Mouse (Mus musculus) left cerebral cortex, postnatal 25 days (tissue): ENCODE results near the gene Bpifc. TPM values are rescaled to one million over a fixed set of nuclear protein-coding genes. Genes with fewer than 3 reads are reported as not detected.

Source experiments
- DNase-seq, 2 experiments: peaks; one replicate each; pipeline ENCODE4 v3.0.0; 2022; ENCODE audit warnings: low spot score in 2 of 2, mixed read lengths in 1 of 2
- intact Hi-C: fragments of 180-260 bp; cut with DNase I; formaldehyde crosslinking; loops from one replicate; pipeline ENCODE4 v1.15.1; 2025
- total RNA-seq, 2 experiments: library from RNA; stranded (reverse); gene quantifications; 2 replicates each; pipeline ENCODE4 v1.2.3; 2021

The Bpifc gene
- total RNA-seq, 2 experiments from 2014 or later: not detected

DNA sequence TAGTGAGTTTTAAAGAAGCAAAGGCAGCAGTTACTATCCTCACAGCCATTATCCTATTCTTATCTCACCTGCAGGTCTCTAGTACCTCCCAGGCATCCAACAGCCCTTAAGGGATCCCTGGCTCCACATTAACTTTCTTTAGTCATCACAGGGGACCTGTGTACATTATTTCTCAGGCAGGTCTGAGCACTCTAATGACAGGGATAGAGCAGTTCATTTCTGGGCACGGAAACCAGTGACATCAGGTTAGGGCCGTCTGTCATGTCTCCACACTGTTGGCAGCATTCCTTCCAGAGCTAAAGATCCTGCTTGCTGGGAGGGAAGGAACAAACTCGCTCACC, 9.7 kb upstream of the Bpifc start:
- no peak for DNase-seq
- intact Hi-C loops: loop anchor here (5.0 kb wide), 2 partner anchors 54 to 276 kb away; no protein-coding TSS in a partner anchor

DNA sequence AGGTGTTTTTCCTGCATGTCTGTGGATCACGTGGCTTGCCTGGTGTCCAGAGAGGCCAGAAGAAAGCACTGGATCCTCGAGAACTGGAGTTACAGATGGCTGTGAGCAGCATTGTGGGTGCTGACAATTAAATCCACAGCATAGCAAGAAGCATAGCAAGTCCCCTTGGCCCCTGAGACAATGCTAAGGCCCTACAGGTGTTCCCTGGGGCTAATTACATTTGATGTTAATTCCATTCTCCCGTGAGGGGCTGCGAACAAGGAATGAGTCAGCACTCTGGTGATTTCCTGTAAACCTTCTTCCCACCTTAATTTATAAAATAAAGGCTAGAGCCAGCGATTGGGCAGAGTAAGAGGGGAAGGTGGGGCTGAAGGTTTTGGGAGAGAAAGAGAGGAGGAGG, 7.1 kb upstream of the Bpifc start:
- intact Hi-C loops: no loop called here
- DNase-seq: no peak

DNA sequence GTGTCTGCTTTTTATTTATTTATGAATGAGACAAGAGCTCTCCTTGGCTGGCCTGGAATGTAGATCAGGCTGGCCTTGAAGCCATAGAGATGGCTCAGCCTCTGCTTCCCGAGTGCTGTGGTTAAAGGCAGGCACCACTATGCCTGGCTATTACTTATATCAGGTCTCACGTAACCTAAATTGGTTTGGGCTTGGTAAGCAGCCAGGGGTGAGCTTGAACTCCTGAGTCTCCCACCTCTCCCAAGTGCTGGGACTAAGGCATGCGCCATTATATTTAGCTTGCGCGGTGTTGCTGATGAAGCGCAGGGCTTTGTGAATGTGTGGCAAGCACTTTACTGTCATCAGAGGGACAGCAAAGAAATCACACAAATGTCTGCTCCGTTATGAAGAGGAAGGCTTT, 6.1 kb upstream of the Bpifc start:
- no peak for DNase-seq
- intact Hi-C loops: no loop called here

DNA sequence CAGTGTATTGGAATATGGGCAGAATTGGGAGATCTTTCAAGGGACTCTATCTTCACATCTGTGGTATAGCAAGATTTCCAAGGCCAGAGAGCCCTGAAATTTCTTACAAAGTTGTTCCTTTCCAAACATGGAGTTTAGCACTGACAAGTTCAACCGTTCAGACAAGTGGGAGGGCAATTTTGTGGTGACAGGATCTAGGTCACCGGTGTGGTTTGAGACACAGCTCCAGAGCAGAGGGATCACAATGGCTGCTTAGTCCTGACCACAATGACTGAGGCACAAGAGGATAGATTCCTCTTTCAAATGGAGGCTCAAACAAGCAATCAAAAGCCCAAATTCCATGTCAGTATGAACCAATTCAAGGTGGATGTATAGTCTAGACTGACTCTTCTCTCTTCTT, 523 bp downstream of the Bpifc start:
- no peak for DNase-seq
- intact Hi-C loops: no loop called here

DNA sequence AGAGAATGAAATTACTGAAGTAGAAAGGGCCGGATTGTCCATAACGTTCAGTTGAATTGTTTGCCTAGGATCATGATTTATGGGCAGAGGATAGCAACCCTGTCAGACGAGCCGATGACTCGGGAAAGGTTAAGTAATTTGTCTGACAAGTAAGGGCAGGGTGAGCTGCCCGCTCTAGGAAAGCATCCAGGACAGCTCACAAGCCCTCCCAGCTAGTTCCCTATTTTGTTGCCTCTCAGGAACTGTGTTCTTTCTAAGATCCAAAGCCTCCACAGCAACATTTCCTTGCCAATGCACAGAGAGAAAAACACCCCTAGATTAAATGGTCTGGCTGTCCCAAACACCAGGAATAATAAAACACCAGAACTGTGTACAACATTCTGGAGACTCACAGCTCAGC, 1.1 kb downstream of the Bpifc start:
- intact Hi-C loops: no loop called here
- DNase-seq: no peak

DNA sequence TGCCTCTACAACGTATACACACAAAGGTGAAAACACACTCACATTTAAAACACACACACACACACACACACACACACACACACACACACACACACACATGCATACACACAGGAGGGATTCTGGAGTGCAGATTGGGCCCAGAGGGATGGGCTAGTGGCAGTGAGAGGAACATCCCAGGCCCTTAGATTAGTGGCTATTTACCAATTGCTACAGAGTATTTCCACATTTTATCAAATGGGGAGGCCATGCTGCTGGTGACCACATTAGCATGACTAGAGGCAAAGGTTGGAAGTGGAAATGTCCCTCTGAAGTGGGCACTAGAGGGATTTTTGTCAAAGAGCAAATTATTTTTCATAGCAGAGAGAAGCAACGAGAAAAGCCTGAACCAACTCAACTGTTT, 2.0 kb downstream of the Bpifc start:
- intact Hi-C loops: no loop called here

DNA sequence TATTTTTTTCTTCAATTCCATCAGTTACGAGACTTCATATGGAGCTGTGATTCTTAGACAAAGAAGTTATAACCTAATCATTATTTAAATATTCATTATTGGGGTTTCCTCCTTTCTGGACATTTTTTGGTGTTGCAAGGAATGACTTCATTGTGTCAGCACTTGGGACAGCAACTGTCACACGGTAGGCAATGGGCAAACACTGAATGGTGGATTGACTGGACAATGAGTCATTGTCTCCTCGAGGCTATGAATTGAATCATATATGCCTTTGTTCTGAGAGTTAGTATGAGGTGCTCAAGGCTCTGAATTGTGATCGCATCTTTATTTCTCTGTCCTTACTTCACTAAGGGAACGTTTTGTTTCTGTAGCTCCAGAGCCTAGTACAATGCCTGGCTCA, 5.2 kb downstream of the Bpifc start:
- intact Hi-C loops: no loop called here
- DNase-seq: peak in 1 of 2 experiments; percentile 8

More for the DNA sequence above, 2.0 kb downstream of the Bpifc start:
- no peak for DNase-seq

DNA sequence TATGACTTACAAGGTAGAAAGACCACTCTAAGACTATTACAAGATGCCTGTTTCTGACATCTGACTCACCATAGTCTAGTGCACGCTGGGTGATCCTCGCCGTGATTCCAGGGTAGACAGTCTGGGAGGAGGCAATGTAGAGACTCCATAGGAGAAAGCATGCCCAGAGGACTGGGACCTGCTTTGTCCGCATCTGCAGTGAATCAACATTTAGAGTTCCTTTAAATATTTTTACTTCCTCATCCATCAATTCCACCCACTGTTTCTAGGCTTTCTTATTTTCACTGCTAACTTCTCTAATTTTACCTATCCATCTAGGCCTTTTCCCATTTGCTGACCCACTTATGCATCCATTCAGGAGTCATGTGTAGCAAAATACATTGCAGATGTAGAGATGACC, 11.2 kb downstream of the Bpifc start:
- intact Hi-C loops: no loop called here
- no peak for DNase-seq

DNA sequence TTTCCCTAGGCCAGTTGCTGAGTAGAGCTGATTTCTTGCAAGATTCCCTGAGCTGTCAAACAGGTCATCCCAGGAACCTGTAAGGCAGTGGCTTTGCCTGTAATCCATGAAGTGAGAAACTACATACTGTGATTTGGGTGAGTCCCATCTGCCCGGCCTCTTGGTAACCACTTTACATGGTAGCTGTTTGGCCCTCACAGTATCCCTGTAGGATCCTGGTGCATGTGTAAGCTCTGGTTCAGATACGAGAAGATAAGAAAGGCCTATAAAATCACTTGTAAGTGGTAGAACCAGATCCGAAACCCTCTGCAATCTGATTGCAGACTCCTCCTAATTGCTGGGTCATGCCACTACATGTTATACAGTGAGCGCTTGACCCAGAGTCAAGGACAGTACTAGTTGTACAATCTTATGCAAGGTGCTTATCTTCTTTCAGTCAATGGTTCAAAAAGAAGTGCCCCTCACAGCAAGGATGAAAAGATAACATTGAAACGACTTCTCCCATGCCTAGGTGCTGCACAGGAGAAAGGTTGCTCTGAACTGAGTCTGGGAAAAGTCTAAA, 17.1 kb downstream of the Bpifc start:
- intact Hi-C loops: no loop called here
- DNase-seq: no peak

DNA sequence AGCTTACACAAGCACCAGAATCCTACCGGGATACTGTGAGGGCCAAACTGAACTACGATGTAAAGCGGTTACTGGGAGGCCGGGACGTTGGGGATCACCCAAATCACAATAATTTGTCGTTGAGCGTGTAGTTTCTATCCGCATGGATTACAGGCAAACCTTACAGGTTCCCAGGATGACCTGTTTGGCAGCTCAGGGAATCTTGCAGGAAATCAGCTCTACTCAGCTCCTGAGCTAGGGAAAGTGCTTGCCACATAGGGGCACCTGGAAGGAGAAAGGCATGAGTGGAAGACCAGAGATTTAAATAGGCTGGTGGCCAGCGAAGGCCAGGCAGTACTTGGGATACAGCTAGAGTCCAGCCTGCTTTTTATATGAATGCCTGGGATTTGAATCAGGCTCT, 17.9 kb downstream of the Bpifc start:
- intact Hi-C loops: no loop called here
- DNase-seq: no peak

DNA sequence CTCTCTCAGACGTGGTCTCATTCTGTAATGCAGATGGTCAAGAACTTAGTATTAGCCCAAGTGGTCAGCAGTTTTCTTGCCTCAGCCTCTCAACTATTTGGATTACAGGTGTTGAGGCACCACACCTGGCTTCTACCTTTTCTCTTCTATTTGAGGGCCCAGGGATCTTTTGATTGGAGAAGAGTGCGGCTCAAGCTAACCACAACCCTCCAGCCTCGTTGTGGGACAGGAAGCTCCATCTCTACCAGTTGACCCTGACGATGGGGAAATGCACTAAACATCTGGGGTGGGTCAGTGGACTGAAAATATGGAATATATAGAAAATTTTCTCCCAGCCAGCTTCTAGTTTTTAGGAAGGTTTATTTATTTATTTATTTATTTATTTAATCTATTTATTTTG, 19.3 kb downstream of the Bpifc start:
- DNase-seq: no peak
- intact Hi-C loops: no loop called here

DNA sequence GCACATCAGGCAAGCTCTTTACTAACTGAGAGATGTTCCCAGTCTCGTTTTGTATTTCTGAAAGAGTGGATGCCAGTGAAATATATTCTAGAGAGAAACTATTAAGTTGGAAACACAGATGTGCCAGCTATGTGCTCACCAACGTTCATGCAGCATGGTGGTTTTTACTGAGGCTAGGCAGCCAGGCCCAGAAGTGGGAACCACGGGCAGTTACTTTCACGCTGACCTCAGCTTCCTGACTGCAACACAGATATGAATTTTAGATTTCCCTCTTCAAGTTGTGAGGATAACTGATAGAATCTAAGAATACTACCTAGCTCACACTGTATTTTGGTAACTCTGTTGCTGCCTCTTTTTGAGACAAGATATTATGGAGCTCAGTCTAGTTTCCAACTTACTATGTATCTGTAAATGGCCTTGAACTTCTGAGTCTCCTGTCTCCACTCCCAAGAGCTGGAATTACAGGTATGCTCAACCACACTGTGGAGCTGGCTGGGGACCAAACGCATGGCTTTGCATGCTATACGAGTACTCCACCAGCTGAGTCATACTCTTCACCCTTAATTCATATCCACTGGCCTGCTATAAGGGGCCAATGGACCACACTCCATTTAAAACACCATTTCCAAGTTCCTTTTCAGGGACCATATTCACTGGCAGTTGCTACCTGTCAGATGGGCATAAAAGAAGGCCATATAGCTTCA, 22.1 kb downstream of the Bpifc start:
- intact Hi-C loops: no loop called here
- no peak for DNase-seq

DNA sequence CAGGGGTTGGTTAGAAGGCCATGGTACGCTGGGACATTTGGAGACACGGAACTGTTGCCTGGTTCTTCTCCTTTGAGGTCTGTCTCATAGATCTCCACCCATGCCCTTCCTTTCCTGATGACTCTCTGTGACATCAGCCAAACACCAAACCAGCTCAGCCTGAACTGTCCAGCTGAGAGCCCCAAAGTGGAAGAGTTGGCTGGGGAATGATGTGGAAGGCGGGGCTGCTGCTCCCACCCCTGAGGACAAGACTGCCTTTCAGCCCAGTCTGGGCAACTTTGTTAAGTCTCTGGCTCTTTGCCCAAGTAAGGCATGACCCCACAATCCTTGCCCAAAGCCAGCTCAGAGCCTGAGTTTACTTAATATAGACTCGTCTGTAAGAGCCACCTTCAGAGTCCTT, 38.8 kb downstream of the Bpifc start:
- intact Hi-C loops: no loop called here
- peak; percentile 11 to 27 for DNase-seq

DNA sequence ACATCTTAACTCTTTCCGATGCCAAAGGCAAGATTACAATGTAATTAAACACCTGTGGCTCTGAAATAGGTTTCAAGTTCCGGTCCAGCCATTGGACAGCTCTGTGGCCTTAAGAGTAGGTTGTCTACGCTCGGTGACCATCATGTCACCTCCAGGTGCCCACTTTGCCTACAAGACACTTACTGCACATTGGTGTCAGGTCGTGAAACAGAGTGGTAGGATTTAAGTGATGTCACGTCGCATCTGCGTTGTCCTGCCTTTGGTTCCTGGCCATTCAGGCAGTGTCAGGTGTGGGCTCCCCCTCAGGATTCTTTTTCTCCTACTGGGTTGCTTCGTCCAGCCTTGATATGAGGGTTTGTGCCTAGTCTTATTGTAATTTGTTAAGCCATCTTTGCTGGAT, 39.9 kb downstream of the Bpifc start:
- no peak for DNase-seq
- intact Hi-C loops: no loop called here

DNA sequence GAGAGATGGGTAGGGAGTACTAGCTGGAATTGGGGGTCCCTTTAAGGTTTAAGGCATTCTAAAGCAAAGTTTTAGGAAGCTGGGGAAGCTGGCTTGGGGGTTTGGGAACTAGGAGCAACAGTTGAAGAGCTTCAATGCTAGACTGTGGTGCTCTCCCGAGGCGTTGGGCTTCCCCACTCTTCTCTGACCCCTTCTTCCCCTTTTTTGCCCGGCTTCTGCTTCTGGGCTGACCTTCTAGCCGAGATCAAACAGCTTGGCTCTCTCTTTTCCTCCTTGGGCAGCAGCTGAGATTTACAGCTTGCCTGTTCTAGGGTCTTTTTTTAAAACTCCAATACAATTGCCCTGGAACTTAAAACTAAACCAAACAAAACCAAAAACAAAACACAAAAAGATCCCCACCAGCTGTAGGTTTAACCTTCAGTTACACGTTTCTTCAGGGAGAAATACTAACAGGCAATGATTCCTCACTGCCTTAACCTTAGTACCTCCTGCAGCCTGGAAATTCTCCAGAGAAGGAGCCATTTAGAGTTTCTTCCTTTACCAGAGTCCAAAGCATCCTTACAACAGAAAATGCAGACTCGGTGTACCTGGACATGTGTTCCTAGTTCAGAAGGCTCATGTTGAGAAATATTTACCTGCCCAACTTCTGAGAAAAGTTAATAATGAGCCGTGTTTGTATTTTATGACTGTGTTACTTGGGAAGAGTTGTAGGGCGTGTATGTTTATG, 41.6 kb downstream of the Bpifc start:
- no peak for DNase-seq
- intact Hi-C loops: loop anchor here (2.0 to 10.0 kb wide), 4 partner anchors 52 to 495 kb away; partner anchors contain the start of gene Fbxo7

DNA sequence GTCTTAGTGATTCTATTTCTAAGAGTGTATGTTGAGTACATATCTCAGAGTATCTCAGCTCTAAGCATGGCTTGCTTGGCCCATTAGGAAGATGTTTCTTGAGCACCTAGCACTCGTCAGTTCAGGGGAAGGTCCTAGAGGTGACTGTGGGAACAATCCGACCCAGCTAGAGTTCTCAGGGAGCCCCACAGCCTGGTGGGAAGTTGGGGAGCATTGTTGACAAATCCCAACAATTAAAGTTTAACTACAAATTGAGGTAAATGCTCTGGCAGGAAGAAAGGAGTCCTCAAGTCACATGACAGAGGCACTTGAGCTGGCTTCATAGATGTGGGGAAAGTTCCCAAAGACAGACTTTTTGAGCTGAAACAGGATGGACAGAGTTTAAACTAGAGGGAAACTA, 43.0 kb downstream of the Bpifc start:
- intact Hi-C loops: loop anchor here (2.0 to 10.0 kb wide), 4 partner anchors 54 to 496 kb away; partner anchors contain the start of gene Fbxo7
- DNase-seq: no peak

DNA sequence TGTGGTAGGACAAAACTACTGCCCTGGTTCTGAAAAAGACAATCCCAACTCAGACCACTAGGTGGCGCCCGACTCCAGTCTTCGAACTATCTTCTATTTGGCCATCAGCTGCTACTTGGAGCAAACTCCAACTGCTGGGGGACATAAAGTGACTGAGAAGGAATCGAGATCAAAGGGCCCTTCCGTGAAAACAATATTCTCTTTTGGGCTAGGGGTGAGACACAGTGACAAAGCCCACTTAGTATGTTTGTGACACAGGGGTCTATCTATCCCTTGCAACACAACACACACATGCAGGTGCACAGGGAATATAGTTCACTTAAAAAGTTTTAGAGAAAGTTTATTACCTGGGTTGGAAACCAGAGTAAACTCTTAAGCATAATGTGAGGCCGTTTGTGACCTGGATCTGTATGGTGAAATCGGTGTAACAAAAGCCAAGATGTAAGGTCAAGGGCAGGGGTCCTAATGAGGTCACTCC, 43.5 kb downstream of the Bpifc start:
- intact Hi-C loops: loop anchor here (2.0 to 10.0 kb wide), 4 partner anchors 54 to 497 kb away; partner anchors contain the start of gene Fbxo7
- peak; percentile 84 to 88 for DNase-seq

DNA sequence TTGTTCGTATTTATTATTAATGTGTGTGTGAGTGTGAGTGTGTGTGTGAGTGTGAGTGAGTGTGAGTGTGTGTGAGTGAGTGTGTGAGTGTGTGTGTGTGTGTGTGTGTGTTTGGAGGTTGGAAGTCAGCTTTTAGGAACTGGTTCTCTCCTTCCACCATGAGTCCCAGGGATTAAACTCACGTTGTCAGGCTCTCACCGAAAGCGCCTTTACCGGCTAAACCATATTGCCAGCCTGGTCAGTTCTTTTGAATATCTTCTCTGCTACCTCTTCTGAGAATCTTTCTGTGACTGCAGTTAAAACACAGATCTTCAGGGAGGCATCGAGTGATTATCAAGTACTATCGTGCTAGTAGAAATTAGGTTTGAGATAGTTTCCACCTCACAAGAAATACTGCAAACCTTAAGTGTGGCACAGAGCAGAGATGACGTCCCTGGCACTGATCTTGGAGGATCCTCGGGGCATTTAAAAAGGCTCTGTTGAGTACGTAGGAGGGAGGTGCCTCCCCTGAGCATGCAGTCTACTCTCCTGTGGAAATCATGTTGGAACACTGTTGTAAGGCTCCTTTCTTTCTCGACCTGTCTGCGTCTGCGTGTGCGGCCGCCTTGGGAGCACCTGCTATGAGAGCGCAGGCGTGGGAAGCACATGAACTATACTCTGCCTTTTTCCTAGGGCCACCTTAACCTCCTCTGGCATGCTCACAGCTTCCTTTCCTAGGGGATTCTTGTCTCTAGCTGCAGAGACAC, 44.1 kb downstream of the Bpifc start:
- intact Hi-C loops: loop anchor here (2.0 to 10.0 kb wide), 4 partner anchors 55 to 497 kb away; partner anchors contain the start of gene Fbxo7
- no peak for DNase-seq

DNA sequence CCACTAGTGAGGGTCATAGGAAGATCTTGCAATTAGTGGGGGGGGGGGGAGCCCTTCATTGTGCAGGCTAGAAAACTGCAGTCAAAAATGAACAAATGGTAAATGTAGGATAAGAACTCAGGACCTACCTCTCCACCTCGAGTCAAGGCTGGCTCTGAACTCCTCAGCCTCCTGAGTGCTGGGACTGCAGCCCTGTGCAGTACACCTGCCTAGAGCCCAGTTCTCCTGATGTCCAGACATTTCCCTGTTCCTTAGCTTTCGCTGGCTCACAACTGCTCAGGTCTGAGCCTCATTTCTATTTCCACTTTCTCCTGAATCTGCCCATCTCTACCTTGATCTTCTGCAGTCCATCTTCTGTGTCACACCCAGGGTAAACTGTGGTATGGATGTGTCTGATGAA, 45.2 kb downstream of the Bpifc start:
- no peak for DNase-seq
- intact Hi-C loops: loop anchor here (5.0 to 10.0 kb wide), 2 partner anchors 56 to 98 kb away; partner anchors contain the start of gene Fbxo7

DNA sequence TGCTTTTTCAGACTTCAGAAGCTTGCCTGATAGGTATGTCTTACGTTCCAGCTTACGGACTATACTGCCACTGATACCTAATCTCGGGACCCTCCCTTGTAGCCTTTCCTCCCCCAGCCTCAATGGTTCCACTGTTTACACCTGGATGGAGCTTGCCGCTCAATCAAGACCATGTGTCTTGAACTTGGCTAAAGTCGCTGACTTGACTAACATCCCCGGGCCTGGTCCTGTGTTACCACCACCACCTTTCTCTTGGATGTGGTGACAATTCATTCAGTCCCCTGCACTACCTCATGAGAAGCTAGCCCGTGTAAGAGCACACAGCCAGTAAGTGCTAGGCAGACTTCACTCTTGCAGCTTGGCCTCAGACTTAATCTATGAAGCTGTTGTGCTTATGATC, 47.4 kb downstream of the Bpifc start:
- intact Hi-C loops: loop anchor here (10.0 kb wide), 1 partner anchor 100 kb away; no protein-coding TSS in a partner anchor

More for the DNA sequence above, 47.4 kb downstream of the Bpifc start:
- DNase-seq: no peak
